Mouse (Mus musculus) hindbrain, embryonic 15.5 days (tissue): Measurements from ENCODE around the gene Slc35b1. TPM values are rescaled to one million over a fixed set of nuclear protein-coding genes. Genes with fewer than 3 reads are reported as not detected.
A peak's percentile ranks its signal among the peaks of the same experiment; 100 is the strongest.

ENCODE experiments used
- ATAC-seq: fragments of 200-750 bp; cut with Nextera tagmentation; 2 replicates; pipeline ENCODE4 v1.8.0; 2017; ENCODE audit warnings: low read depth, moderate number of reproducible peaks, moderate TSS enrichment; ENCODE audit not compliant: low FRiP score
- H3K27ac ChIP-seq: fragments of 300-500 bp; sonication (generic); replicated peaks from 2 replicates; pipeline ENCODE4 v1.5.1; 2015; ENCODE audit warnings: mild to moderate bottlenecking, inconsistent platforms
- H3K27me3 ChIP-seq: fragments of 300-500 bp; sonication (generic); 2 replicates; pipeline ENCODE4 v1.6.1; 2015; ENCODE audit warnings: control low read depth, inconsistent platforms
- H3K36me3 ChIP-seq: fragments of 300-500 bp; sonication (generic); 2 replicates; pipeline ENCODE4 v1.6.1; 2015; ENCODE audit warnings: control low read depth, inconsistent platforms
- H3K4me1 ChIP-seq: fragments of 300-500 bp; sonication (generic); replicated peaks from 2 replicates; pipeline ENCODE4 v1.6.1; 2015; ENCODE audit warnings: control low read depth, inconsistent platforms
- H3K4me2 ChIP-seq: fragments of 300-500 bp; sonication (generic); 2 replicates; pipeline ENCODE4 v1.6.1; 2015; ENCODE audit warnings: moderate library complexity, mild to moderate bottlenecking, inconsistent platforms
- H3K4me3 ChIP-seq: fragments of 300-500 bp; sonication (generic); 2 replicates; pipeline ENCODE4 v1.5.1; 2015; ENCODE audit warnings: mild to moderate bottlenecking, inconsistent platforms
- H3K9ac ChIP-seq: fragments of 300-500 bp; sonication (generic); 2 replicates; pipeline ENCODE4 v1.6.1; 2015; ENCODE audit warnings: inconsistent platforms
- H3K9me3 ChIP-seq: fragments of 300-500 bp; sonication (generic); 2 replicates; pipeline ENCODE4 v1.6.1; 2016; ENCODE audit warnings: control low read depth, inconsistent platforms
- WGBS: fragments of 180-500 bp; shearing (Covaris S2); methylation state at CpG from one replicate; pipeline ENCODE4 v1.1.7; 2015; 5-methylcytosine and 5-hydroxymethylcytosine counted together
- polyA plus RNA-seq: library from polyadenylated mRNA; unstranded; fragments of >200 nt; fragmentation: Nextera tagmentation; extraction: Ambion mirVana; gene quantifications from 2 replicates; pipeline ENCODE4 v1.2.1, GENCODE M21; 2015

Slc35b1 gene
- polyA plus RNA-seq, 1 experiment from 2014 or later: 140 TPM

DNA sequence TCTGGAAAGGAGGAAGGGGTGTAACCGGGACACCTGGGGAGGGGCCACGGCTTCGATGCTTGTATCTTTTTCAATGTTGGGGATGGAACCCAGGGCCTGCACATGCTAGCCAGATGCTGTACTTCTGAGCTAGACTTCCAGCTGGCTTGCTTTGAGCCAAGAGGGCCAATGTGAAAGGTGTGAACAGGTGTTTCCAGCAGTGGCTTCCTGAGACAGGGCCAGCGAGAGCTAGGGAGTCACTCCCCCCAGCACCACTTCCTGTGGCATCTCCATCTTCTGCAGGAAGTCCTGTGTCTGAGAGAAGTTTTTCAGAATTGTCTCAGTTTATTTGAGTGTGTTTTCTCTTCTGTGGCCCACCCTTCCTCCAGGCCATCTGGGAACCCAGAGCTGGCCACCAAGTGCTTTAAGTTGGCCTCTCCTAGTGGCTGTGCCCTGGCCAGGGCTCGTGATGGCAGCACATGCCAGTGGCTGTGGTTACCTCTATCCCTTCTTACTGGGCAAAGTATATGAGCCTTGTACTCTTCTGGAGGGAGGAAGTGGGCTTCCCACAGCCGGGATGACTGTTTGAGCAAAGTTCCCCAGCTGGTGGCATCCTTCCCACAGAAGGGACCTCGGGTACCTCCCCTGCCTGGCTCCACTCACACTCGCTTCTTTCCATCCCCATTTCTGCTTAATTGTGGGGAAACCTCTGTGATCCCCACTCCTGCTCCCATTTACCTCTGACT, 17.3 kb upstream of the Slc35b1 start:
- ATAC-seq: no peak
- H3K4me2 ChIP-seq: no peak overlapping the region
- WGBS: 84% methylated on average over 8 of the region's 8 CpGs
- no peak overlapping the region for H3K27ac ChIP-seq
- 0 out of 2 replicates have a peak, but pooled peaks cover 15% of the 10 kb centered on the region for H3K4me1 ChIP-seq
- H3K9me3 ChIP-seq: no peaks in the 10 kb centered on the region
- H3K27me3 ChIP-seq: no peaks in the 10 kb centered on the region
- no peak overlapping the region for H3K4me3 ChIP-seq
- H3K36me3 ChIP-seq: no peaks in the 10 kb centered on the region
- no peak overlapping the region for H3K9ac ChIP-seq

DNA sequence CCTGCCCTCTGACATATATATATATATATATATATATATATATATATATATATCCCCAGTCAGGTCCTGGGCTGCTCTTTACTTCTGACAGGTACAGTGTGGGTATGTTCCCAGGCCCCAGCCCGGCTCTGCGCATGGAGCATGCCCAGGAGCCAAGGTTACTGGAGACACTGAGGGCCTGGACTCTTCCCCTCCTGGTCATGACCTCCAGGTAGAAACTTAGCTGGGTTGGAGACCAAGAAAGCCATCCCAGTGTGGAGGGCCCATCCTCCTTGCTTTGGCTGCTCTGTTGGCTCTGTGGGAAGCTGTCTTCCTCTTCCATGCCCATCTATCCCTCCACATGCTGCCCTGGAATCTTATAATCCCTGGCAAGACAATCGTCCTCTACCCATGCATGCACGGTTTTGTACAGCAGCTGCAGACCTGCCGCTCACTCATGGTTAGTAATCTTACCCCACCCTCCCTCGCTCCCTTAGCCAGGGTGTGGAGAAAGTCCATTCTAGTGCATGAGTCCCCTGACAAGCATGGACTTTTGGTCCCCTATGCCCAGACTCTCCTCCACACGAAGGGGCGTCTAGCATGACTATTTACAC, 16.2 kb upstream of the Slc35b1 start:
- Histone ChIP-seq H3K9ac (no peak overlapping the region), H3K4me2 (no peak overlapping the region), H3K27me3 (no peaks in the 10 kb centered on the region), H3K4me3 (no peak overlapping the region), H3K36me3 (no peaks in the 10 kb centered on the region), H3K4me1 (0 out of 2 replicates have a peak, but pooled peaks cover 15% of the 10 kb centered on the region), H3K27ac (no peak overlapping the region), H3K9me3 (no peaks in the 10 kb centered on the region)
- WGBS: 90% methylated on average over 8 of the region's 8 CpGs
- ATAC-seq: no peak

DNA sequence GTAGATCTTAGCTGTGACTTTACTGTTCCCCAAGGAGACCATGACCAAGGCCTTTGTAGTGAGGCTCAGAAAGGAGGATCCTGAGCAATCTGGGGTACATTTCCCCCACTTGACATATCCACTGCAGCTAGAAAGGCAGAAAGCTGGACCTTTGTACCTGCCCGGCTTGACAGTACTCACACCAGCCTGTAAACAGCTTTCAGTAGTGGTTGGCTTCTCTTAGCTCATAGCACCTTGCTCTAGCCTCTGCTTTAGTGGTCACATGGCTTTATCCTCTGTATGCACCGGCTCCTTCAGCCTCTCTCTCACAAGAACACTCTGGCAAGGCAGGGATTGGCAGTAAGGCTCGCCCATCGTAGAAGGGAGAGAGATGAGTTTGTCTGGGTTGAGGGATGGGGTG, 15.6 kb upstream of the Slc35b1 start:
- H3K9ac ChIP-seq: no peak overlapping the region
- H3K4me2 ChIP-seq: no peak overlapping the region
- WGBS: 96% methylated on average over 4 of the region's 4 CpGs
- no peak overlapping the region for H3K27ac ChIP-seq
- 0 out of 2 replicates have a peak, but pooled peaks cover 15% of the 10 kb centered on the region for H3K4me1 ChIP-seq
- no peaks in the 10 kb centered on the region for H3K9me3 ChIP-seq
- H3K36me3 ChIP-seq: no peaks in the 10 kb centered on the region
- no peaks in the 10 kb centered on the region for H3K27me3 ChIP-seq
- no peak for ATAC-seq
- H3K4me3 ChIP-seq: no peak overlapping the region

DNA sequence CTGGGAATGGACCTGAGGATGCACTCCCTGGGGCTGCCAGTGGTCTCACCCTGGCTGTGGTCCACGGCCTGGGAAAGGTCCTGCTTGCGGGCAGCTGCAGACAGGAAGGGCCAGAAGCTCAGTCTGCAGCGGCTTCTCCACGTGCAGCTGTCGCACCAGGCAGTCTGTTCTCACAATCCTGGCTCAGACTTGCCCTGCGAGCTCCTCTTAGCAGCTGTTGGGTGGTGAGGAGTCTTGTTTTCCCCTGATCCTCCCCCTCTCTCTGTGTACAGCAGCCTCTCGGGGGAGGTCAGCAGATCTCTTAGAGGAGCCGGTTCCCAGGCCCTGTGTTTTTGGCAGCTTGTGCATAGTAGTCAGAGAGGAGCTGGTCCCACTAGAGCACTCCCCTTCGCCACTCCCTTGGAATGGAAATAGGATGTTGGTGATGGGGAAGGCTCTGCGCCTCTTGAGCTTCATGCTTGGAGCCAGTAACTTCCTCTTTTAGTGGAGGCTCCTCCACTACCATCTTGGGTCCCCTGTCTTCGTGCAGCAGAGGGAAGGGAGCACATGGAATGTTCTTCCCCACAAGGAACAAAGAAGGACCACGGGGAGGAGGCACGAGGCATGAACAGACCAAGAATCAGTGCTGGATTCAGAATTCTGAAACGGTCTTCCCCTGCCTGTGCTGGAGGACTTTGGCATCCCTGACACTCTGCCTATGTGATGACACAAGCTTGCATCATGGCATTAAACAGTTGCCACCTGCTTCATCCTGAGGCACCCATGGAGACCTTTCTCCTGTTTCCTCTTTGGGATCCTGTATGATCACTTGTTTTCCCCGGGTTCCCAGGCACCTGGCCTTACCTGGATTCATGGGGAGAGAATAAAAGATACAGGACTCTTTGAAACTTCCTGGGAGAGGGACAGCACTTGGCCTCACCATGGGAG, 14.3 kb upstream of the Slc35b1 start:
- peak overlapping the region; percentile 53 for H3K27ac ChIP-seq
- no peaks in the 10 kb centered on the region for H3K9me3 ChIP-seq
- 69% methylated on average over 15 of the region's 15 CpGs for WGBS
- no peaks in the 10 kb centered on the region for H3K36me3 ChIP-seq
- H3K9ac ChIP-seq: no peak overlapping the region
- H3K27me3 ChIP-seq: no peaks in the 10 kb centered on the region
- 0 out of 2 replicates have a peak, but pooled peaks cover 15% of the 10 kb centered on the region for H3K4me1 ChIP-seq
- H3K4me2 ChIP-seq: no peak overlapping the region
- H3K4me3 ChIP-seq: no peak overlapping the region
- ATAC-seq: no peak

DNA sequence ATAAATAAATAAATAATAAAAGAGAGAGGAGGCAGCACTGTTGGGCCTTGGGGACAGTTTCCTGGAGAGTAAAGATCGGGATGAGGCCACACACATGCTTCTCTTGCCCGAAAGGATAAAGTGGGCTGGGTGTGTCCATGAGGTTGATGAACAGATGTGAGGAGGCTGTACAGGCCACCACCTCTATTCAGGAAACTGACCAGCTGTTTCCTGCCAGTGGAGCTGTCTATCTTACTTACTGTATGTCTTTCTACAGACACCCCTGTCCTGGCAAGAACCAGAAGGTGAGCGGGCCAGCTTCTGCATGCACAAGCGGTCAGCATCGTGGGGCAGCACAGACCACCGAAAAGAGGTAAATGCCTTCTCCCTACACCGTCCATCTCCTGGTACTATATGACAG, 13.3 kb upstream of the Slc35b1 start:
- H3K27me3 ChIP-seq: no peaks in the 10 kb centered on the region
- no peak for ATAC-seq
- no peaks in the 10 kb centered on the region for H3K36me3 ChIP-seq
- no peak overlapping the region for H3K27ac ChIP-seq
- H3K9me3 ChIP-seq: no peaks in the 10 kb centered on the region
- WGBS: 92% methylated on average over 7 of the region's 7 CpGs
- no peak overlapping the region for H3K4me2 ChIP-seq
- H3K4me3 ChIP-seq: no peak overlapping the region
- no peak overlapping the region for H3K9ac ChIP-seq
- 0 out of 2 replicates have a peak, but pooled peaks cover 15% of the 10 kb centered on the region for H3K4me1 ChIP-seq

DNA sequence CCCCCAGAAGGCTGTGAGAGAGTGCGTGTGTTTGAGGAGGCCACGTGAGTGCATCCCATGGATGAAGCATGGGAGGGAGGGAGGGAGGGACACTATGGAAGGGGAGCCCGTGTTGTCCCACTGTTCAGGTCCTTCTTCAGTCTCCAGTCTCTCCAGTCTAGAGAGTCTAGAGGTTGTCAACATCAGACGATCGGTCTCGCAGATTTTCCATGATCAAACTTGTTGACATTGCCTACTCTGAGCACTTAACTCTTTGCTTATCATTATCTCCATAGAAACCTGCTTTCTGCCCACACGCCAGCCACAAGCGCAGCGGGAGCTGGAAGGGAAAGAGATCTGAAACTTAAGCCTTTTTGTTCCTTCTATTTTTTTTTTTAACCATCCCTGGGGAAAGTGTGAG, 5.6 kb upstream of the Slc35b1 start:
- WGBS: 82% methylated on average over 9 of the region's 9 CpGs
- Histone ChIP-seq H3K4me3 (no peak overlapping the region), H3K27ac (no peak overlapping the region), H3K27me3 (no peaks in the 10 kb centered on the region), H3K4me2 (no peak overlapping the region), H3K9ac (no peak overlapping the region), H3K4me1 (no peaks in the 10 kb centered on the region), H3K9me3 (no peaks in the 10 kb centered on the region), H3K36me3 (no peaks in the 10 kb centered on the region)
- ATAC-seq: no peak

DNA sequence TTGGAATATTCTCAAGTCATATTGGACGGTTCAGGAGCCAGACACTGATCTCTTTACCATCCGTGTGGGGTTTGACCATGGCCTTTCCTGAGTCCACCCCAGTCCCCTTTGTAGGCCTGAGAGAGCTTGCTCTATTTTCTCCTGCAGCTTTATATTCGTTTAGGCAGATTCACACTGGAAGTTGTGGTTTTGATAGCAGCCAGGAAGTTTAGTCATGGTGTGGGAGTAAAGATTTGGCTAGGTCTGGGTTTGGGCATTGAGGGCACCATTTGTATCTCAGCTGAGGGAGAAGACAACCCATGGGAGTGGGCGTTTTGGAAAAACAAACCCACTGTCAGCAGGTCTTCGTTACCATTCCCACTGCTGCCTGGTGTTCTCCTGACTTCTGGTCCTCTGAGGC, 4.9 kb upstream of the Slc35b1 start:
- 80% methylated on average over 5 of the region's 5 CpGs for WGBS
- Histone ChIP-seq H3K27ac (no peak overlapping the region), H3K4me3 (no peak overlapping the region), H3K4me1 (no peaks in the 10 kb centered on the region), H3K36me3 (no peaks in the 10 kb centered on the region), H3K27me3 (no peaks in the 10 kb centered on the region), H3K9me3 (no peaks in the 10 kb centered on the region), H3K4me2 (no peak overlapping the region), H3K9ac (no peak overlapping the region)
- ATAC-seq: no peak

DNA sequence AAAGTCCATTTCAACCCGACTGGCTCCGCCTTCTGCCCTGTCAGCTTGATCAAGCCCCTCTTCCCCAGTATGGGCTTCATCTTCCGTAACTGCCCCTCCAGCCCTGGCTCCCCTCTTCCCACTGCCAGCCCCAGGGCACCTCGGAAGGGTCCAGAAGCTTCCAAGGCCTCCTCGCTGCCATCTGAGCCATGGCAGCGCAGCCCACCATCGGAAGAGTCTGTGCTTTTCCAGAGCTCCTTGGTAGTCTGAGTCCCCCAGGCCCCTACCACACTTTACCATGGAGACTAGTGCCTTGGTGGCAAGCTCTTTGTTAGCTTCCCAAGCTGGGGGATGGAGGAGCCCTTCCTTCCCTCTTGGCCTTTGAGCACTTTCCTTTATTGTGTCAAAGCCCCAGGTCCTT, 3.8 kb upstream of the Slc35b1 start:
- H3K27ac ChIP-seq: no peak overlapping the region
- H3K27me3 ChIP-seq: no peaks in the 10 kb centered on the region
- no peak overlapping the region for H3K9ac ChIP-seq
- 96% methylated on average over 7 of the region's 7 CpGs for WGBS
- peaks cover 4% of the 10 kb centered on the region for H3K4me1 ChIP-seq
- H3K9me3 ChIP-seq: no peaks in the 10 kb centered on the region
- ATAC-seq: no peak
- no peaks in the 10 kb centered on the region for H3K36me3 ChIP-seq
- H3K4me3 ChIP-seq: no peak overlapping the region
- H3K4me2 ChIP-seq: no peak overlapping the region

DNA sequence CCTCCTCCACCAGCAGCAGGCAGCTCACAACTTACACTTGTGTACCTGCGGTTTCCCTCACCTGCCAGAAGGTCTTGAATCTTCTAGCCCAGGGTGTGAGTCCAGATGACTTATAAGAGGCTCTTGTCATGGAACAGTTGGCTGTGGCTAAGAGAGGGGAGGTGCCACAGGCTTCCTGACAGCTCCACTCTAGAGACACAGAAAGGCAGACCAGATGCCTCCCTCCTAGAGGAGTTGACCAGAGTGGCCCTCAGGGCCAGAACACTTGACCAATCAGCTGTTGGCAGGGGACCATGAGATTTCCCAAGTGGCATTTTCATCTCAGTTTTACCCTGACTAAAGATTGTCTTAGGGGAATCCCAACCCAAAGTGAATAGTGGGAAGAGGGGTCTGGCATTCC, 3.3 kb upstream of the Slc35b1 start:
- H3K9ac ChIP-seq: no peak overlapping the region
- H3K9me3 ChIP-seq: no peaks in the 10 kb centered on the region
- no peak overlapping the region for H3K4me2 ChIP-seq
- 95% methylated on average over 1 of the region's 1 CpGs for WGBS
- H3K36me3 ChIP-seq: no peaks in the 10 kb centered on the region
- H3K27ac ChIP-seq: no peak overlapping the region
- H3K27me3 ChIP-seq: no peaks in the 10 kb centered on the region
- peaks cover 8% of the 10 kb centered on the region for H3K4me1 ChIP-seq
- no peak for ATAC-seq
- no peak overlapping the region for H3K4me3 ChIP-seq

DNA sequence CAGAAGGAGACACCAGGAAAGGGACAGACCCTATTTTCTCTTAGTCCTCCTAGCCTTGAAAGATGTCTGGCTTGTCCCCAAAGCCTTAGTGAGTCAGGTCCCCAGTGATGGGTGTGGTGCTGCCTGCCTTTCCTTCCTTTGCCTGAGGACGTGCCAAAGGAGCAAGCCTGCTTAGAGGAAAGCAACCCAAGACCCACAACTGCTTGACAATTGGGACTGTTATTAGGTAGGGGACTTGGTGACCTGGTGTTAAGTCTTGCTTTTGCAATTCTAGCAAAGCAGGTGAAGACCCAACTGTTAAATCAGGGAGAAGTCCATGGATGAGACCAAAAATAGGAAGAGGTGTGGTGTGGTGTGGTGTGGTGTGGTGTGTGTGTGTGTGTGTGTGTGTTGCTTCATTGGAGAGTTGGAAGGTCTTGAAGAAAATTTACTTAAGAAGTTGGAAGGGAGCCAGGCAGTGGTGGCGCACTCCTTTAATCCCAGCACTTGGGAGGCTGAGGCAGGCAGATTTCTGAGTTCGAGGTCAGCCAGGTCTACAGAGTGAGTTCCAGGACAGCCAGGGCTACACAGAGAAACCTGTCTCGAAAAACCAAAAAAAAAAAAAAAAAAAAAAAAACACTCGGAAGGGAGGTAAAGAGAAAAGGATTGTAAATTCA, 1.0 kb upstream of the Slc35b1 start:
- no peak overlapping the region for H3K9ac ChIP-seq
- H3K4me1 ChIP-seq: peaks cover 16% of the 10 kb centered on the region
- H3K4me2 ChIP-seq: no peak overlapping the region
- no peaks in the 10 kb centered on the region for H3K27me3 ChIP-seq
- no peaks in the 10 kb centered on the region for H3K9me3 ChIP-seq
- H3K27ac ChIP-seq: no peak overlapping the region
- no peak overlapping the region for H3K4me3 ChIP-seq
- ATAC-seq: no peak
- peaks cover 21% of the 10 kb centered on the region; the same call in 1 of the 2 replicates for H3K36me3 ChIP-seq
- WGBS: 84% methylated on average over 5 of the region's 5 CpGs

DNA sequence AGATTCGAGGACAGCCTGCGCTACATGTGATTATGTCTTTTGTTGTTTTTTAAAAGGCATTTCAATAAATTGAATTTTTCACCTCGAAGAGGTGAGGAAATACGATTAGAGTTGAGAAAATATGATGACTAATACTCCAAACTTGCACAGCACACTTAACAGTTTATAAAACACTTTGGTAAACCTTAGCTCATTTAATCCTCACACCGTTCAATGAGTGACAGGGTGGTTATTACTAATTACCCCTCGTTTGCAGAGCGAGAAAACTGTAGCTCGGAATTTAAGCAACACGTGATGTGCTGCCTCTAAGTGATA, 531 bp upstream of the Slc35b1 start:
- Histone ChIP-seq H3K9ac (no peak overlapping the region), H3K36me3 (peaks cover 21% of the 10 kb centered on the region; the same call in 1 of the 2 replicates), H3K4me3 (peak overlapping the region; percentile 72; the same call in 1 of the 2 replicates), H3K4me1 (peaks cover 16% of the 10 kb centered on the region), H3K27ac (0 out of 2 replicates have a peak overlapping the region, but pooled peaks have one; percentile 6), H3K4me2 (peak overlapping the region; percentile 56), H3K27me3 (no peaks in the 10 kb centered on the region), H3K9me3 (no peaks in the 10 kb centered on the region)
- ATAC-seq: no peak
- WGBS: 38% methylated on average over 9 of the region's 9 CpGs
